Mouse (Mus musculus) lung, postnatal 14 days (tissue): ENCODE measurements around the gene Lcmt1.

Experiments
- DNase-seq: peaks from one replicate; pipeline ENCODE4 v3.0.0; 2021

The Lcmt1 gene

DNA sequence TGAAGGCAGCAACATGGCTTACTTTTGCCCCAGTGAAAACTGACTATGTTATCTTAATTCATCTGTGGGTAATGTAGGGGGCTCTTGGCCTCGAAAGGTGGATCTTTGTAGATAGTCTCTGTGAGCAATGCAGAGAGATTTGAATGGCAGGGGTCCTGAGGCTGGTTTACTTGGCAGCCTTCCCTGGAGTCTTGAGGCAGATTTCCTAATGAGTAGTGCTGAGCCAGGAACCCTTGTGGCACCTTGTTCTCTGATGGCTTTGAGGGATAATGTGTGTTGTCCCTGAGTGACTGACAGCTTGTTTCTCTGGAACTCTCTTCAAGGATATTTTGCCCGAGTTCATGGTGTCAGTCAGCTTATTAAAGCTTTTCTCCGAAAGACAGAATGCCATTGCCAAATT is 31.5 kb downstream of the Lcmt1 start:
- DNase-seq = no peak

DNA sequence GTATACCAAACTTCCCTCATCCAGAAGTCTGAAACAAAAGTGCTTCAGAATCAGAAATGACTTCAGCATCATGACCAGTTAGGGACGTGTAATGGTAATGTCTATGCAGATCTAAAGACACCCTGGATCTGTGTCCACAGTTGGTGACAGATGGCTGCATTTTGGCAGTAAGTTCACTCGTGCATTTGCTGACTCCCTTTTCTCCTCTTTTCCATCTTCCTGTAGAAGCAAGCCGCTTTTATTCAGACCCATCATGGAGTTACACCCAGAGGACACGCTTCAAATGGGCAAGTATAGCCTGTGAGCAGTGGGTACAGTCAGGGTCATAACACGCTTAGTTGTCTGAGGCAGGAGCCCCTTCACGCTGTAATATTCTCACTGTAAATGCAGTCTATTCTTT is 34.6 kb downstream of the Lcmt1 start:
- DNase-seq = no peak

DNA sequence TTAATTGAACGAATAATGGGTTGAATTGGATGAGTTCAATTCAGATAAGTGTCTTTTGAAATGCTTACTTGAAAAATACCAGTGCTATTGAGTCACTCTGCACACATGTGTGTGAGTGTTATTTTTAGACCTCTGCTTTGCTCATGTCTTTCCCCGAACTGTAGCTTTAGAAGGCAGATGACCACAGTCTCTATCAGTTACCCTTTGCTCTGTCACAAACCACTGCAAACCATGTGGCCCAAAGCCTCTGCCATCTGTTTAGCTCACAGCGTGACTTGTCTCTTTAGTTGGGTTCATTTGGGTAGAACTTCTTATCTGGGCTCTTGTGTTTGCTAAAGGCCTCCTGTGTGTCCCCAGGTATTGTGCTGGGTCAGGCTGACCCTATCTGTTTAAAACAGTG is 36.0 kb downstream of the Lcmt1 start:
- no peak for DNase-seq

DNA sequence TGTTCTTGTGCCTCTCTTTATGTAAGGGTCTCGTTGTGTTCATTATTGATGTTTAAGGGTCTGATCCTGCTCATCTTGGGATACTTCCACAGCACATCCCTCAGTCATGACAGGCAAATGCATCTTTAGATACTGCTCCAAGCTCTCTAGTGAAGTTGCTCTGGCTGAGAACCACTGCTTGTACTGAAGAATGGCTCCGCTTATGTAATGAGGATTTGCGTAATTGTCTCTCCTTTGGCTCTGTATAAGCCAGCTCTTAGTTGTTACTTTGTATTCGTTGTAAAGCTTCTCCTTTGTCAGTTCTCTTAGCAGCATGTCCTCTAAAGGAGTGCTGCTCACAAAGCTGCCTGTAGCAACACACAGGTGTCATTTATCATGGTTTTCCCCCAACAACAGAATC is 37.4 kb downstream of the Lcmt1 start:
- DNase-seq = no peak

DNA sequence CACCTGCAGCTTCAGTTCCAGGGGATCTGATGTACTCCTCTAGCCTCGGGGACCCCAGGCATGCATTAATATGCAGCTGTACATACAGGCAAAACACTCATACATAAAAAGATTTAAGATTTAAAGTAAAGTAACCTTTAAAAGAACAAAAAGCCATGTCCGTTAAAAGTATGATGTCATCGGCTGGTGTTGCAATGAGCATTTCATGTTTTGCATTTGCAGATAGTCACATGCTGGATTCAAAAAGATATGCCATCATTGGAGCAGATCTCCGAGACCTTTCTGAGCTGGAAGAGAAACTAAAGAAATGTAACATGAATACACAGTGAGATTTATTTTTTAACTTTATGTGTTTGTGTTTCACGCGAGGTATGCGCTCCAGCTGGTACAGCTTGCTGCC is 40.9 kb downstream of the Lcmt1 start:
- DNase-seq = no peak

DNA sequence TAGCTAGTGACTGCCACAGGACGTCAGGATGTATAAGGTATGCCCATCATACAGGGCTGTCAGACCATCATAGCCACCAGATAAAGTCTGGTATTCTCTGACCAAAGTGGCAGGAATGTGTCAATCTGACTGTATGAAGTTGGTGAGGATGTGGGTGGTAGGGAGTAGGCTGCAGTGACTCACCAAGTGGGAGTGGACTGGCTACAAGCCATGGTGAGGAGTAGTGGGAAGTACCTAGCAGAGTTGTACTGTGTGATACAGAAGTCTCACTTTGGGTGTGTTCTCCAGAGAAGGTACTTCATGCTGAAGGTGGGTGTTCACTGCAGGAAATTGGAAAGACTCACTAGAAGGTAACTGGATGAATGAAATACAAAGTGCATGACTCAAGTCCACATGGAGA is 41.5 kb downstream of the Lcmt1 start:
- DNase-seq = peak; percentile 30

DNA sequence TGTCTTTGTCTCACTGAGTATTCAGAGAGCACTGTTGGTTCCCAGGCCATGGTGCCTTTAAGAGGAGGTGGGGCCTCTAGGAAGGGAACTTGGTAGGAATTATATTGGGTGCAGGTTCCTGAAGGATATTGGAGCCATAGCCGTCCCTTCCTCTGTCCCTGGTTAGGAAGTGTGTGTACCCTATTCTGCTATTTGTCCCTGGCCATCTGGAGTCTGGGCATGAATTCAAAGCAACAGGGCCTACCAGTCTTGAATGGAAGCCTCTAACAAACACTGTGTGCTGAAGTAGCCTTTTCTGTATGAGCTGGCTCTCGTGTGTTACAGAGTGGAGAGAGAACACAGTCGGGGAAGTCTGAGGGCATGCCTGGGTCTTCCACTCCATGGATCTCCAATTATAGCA is 42.6 kb downstream of the Lcmt1 start:
- DNase-seq = no peak

DNA sequence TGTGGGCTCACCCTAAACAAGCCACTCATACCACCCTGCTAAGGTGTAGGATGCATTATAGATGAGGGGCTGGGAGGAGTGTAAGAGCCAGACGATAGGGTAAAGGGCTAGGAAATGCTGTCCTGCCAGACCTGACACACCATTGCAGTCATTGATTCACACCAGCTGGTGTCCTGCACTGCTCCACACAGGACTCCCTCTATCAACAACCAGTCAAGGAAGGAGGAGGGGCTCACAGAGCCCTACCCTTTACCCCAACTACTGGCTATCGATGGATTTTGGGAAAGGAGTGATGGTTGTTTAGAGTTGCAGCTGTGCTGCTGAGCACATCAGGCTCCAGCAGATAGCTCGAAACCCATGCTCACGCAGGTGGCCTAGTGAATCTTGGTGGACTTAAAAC is 47.2 kb downstream of the Lcmt1 start:
- DNase-seq = no peak

DNA sequence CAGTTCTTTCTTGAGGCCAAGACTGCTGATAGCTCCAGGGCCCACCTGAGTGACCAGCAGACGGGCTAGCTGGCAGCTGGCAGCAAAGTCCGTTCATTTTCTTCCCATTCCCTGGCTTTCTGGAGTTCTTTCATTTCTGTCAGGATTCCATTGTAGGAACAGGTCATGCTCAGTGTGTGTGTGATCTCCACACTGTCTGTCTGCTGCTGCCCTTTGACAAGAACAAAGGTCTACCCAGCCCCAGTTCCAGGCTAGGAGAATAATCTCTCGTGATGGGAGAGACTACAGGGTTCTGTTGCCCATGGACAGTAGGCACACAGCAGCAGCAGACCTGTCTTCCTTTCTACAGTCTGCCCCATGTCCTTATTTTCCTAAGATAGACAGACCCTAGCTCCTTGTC is 48.1 kb downstream of the Lcmt1 start:
- no peak for DNase-seq

DNA sequence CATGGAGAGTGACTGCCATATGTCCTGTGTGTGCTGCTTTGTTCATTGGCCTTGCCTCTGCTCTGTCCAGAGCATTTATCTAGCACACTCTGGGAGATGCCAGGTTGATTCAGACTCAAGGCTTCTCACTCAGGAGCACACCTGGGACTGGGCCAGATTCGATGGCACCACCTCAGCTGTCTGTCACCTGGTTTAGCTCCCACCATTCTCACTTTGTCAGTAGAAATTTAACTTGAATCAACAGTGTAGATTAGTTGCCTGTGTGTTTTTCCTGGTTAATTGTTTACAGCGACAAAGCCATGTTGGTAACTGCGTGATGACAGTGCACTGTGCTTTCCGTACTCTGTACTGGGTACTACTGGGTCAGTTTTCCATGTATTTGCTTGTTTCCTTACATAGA is 50.4 kb downstream of the Lcmt1 start:
- DNase-seq = no peak

DNA sequence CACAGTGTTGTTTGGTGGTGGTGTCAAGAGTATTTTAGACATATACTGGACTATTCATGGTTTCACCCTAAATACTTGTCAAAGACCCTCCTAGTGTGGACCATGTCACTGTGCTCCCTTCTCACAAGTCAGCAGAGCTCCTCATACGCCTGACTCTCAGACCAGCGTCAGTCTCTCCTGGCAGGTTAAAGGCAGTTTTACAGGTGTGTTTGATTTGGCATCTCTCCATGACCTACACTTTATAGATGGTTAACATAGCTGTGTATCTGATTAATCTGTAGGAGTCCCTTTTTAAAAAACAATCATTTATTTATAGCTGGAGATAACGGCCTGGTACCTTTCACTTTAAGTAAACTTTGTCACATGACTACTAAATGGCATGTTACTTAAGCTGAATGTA is 52.4 kb downstream of the Lcmt1 start:
- DNase-seq = no peak

DNA sequence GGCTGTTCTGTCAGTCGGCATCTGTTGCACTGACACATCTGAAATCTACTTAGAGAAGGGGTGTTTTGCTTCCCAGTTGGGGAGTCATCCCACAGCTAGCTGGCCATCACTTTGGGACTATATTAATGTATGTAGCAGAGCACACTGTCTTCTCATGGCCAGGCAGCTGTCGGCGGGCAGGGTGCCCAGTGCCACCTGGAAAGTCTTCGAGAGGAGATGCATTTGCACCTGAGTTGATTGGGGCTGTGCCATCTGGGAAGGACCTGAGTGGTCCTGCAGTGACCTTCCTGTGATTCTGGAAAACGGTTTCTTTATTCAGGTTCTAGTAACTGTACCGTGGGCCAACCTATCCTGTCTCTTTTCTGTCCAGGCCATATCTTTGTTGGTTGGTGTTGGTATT is 54.7 kb downstream of the Lcmt1 start:
- DNase-seq = no peak

DNA sequence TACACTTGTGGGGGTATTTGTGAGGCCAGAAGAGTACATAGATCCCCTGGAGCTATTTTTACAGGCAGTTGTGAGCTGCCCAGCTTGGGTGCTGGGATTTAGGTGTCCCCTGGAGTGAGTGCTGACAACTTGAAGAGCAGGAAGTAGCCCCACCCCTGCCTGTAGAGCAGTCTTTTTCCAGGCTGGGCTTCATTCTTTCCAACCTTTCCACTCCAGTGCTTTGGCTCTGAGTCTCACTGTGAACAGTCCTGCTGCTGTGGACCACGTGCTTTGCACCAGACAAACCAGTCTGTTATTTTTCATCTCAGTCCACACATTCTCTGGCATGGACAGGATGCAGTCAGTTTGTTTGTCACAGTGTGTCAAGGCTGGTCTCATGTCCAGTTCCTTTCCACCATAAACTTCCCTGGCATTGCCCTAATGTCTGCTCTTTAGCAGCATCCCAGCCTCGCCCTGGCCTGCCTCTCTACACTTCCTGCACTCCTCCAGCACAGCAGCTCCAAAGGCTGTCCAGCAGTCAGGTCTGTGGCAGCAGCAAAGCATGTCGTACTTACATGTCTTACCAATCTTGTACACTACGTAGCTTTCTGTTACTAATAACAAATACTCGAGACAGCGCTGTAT is 55.7 kb downstream of the Lcmt1 start:
- no peak for DNase-seq

DNA sequence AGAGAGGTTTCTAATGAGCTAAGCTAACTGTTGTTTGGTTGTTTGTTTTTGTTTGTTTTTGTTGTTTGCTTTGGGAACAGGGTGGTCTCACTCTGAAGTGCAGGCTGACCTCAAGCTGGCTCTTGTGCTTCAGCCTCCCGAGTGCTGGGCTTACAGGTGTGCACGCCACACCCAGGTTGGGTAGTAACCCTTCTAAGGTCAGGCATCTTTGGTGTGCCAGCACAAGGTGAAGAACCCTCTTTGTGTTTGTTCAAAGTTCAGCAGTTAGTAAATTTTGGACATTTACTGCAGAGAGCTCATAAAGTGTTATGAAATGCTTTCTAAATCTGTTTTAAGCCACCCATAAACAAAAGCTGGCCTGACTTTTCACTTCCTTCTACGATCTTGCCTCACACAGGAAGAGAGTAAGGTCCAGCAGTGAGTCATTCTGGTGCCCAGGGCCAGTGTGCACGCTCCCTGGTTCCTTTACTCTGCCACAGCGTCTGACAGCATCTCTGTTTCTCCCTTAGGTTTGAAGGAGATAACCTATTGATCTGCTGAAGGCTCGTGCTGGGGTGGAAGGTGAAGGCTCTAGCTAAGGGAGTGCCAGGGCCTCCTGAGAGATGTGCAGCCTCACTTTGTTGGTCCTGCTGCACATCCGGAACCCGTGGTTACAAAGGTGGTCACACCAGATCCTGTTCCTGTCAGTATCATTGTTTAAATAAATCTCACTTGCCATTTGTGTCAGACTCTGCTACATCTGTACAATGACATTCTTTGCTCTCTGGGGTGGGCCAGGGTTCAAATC is 60.2 kb downstream of the Lcmt1 start:
- DNase-seq = peak; percentile 7

DNA sequence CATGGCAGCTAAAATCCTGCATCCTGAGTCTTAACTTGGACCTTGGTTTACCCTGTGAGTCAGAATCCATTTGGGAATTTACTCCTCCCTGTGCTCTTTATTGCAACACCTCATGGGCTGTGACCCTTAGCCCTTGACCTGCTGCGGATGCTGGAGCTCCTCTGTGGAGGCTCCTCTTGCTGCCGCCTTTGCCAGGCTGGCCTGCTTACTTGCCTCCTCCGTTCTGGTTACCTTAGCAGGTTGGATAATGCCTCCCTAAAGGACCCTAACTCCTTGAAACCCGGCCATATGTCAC is 60.8 kb downstream of the Lcmt1 start:
- DNase-seq = no peak

DNA sequence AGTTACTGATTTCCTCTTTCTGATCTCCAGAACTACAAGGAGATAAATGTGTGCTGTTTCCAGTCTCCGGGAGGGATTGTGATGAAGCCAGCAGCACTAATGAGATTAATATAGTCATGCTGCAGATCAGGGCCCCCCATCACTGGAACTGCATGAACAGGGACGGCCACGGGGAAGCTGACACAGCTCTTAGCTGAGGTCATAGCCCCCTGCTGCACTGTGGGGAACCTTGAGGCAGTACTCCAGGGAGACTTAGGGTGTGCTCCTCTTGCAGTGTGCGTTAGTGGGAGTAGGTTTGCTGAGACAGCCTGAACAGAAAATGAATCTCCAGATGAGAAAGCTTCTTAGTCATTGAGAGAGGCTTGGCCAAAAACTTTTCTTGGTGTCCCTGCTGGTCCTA is 61.6 kb downstream of the Lcmt1 start:
- DNase-seq = no peak

DNA sequence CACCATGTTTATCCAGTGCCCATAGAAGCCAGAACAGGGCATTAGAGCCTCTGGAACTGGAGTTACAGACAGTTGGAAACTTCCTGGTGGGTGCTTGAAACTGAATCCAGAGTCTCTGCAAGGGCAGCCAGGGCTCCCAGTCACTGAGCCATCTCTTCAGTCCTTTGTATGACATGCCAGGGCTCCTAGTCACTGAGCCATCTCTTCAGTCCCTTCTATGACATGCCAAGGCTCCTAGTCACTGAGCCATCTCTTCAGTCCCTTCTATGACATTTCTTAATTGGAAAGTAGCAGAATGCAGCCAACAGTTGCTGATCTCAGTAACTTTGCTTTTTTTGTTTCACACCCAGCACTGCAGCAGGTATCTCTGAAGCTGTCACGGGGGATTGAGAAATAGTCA is 72.5 kb downstream of the Lcmt1 start:
- no peak for DNase-seq

DNA sequence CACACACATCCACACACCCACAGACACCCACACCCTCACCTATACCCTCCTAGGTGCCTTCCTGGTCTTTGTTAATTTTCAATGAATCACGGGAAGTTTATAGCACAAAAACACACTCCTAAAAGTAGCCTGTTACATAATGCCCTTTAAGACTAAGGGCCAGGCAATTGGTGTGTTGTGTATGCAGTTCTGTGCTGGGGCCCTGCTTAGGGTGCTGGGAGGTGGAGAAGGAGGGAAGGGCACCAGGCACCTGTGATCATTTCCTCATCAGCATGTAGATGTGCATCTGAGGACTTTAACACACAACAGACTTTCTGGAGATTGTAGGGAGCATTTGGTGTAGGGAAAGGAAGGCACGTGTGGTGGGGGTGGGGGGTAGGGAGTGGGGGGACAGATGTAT is 79.2 kb downstream of the Lcmt1 start:
- no peak for DNase-seq

DNA sequence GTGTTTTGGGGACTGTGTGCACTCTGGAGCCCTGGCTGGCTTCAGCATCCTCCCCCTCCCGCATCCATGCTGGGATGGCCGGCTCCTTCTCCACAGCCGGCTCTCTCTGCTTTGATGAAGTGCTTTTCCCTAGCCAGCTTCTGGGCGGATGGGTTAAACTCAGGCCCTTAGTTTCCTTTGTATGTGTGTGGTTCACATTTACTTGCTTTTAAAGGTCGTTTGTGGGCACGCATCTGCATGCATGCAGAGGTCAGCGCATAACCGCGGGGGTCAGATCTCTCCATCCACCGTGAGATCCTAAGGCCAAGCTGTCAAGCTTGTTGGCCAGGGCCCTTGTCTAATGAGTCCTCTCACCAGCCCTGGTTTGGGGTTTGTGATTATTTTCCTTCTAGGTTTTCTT is 80.1 kb downstream of the Lcmt1 start:
- no peak for DNase-seq

DNA sequence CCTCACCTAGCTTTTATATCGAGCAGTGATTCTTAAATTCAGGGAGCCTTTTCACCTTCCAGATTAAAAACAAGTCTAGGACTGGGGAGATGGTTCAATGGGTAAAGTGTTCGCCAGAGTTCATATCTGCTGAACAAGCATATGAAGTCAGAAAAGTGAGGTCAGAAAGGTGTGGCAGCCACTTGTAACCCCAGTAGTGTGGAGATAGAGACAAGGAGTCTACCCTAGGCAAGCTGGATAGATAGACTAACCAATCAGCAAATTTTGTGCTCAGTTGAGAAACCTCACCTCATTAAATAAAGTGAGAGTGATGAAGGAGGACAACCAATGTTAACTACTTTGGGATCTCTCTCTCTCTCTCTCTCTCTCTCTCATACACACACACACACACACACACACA is 80.9 kb downstream of the Lcmt1 start:
- no peak for DNase-seq

DNA sequence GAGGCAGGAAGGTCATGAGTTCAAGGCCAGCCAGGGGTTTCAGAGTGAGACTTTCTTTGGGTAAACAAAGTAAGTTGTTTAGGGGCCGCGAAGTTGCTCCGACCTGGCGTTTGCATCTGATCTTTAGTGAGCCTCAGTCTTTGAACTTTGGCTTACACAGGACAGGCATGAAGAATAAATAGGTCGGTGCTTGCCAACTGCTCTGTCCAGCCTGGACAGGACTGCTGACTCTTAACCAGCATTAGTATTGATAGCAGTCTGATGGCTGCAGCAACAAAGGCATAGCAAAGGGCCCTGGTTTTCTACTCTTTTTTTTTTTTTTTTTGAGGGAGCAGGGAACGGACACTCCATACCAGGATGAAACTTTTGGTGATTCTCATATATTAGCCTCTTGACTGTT is 83.0 kb downstream of the Lcmt1 start:
- no peak for DNase-seq

DNA sequence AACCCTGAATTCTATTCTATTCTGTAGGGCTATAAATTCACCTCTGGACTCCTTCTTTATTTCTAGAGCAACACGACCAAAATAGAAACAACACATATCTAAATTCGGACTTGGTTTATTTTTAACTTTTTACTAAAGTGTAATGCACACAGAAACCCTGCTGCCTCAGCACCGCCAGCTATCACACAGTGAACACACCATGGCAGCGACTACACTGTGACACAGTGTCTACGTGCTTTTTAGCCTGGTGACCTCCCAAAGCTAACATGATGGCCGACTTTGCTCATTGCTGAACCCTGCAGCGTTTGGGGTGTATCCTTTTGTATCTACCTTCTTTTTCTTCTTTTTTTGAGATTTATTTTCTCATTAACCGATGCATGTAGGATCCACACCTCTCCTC is 83.5 kb downstream of the Lcmt1 start:
- DNase-seq = no peak

DNA sequence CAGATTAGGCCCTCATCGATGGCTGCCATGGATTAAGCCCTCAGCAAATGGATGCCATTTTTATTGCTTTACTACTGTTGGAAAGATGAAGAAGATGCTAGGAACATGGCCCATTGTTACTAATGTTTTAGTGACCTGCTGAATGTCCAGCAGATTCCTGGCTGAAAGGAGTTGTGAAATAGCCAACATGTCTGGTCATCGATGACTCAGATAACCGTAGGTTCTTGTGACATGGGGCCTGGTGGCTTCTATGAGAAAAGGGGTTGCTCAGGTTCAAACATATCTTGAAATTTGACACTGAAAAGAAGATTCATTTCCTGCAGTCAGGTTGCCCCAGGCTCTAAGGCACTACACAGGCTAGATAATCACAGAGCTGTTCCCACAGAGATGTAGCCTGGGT is 85.5 kb downstream of the Lcmt1 start:
- DNase-seq = no peak

DNA sequence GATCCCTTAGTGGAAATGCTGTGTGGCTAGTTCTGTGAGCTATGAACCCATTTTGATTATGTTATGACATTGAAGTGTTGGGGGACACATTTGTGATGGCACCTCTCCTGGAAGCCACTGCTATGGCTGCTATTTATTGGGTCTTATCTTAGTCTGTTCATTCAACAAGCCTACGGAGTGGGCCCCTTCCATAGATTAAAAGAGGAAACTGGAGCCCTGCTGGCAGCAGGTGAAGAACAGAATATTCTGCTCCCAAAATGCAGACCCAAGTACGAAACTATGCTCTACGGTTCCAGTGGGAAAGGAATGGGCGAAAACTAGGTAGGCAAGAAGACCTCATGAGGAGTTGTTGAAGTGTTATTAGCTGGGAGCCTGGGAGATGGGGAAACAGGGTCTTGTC is 88.7 kb downstream of the Lcmt1 start:
- no peak for DNase-seq

DNA sequence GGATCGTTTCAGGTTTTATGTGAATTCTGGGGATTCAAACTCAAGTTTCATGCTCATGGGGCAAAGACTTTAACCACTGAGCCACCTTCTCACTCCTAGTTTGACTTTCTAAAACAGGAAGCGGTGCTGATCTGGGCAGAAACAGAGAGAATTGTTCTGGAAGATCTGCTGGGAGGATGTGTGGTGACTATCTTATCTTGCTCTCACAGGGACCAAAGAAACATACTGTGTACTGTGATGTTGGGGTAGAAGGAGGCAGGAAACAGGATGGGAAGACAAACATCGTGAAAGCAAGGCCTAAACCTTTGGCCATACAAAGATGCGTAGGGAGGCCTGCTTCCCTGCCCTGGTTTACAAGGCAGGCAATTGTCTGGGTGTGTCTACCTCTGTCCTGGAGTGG is 89.7 kb downstream of the Lcmt1 start:
- no peak for DNase-seq
